In genomic region chr10:10307384-10307783, GRCm38 (mm10) we compare ENCODE assay signal across 13 mouse cellular contexts.
DNase-seq lines count a peak whose midpoint lies in the region; ATAC-seq lines count a peak whose summit lies in the region.
"Had no signal": no experiment of that assay in that cellular context is flagged by ENCODE, and none has a peak within 500 bp of the region (broad histone marks: within the 10 kb centered on the region; RNA-seq: fewer than 3 reads in every experiment).

No protein-coding gene starts in this region.

- no peaks in the 10 kb centered on the region for H3K27me3 ChIP-seq in embryonic facial prominence, embryonic 14.5 days (replicated peaks; ENCODE audit: control insufficient read depth, insufficient read depth, low read length)
- H3K27me3 ChIP-seq in embryonic facial prominence, embryonic 10.5 days (replicated peaks; ENCODE audit: low read depth, poor library complexity, severe bottlenecking): peaks cover 7% of the 10 kb centered on the region; the same call in 1 of the 2 replicates
- H3K27me3 ChIP-seq: lung, embryonic 15.5 days; neural tube, embryonic 12.5 days had no signal

- H3K4me1 ChIP-seq in embryonic facial prominence, embryonic 14.5 days (ENCODE audit: control insufficient read depth, insufficient read depth, low read length): no peaks in the 10 kb centered on the region
- H3K4me1 ChIP-seq in embryonic facial prominence, embryonic 10.5 days: no peaks in the 10 kb centered on the region
- H3K4me1 ChIP-seq: lung, embryonic 15.5 days; neural tube, embryonic 12.5 days had no signal

- no peaks in the 10 kb centered on the region for H3K36me3 ChIP-seq in embryonic facial prominence, embryonic 14.5 days (ENCODE audit: control insufficient read depth, insufficient read depth, low read length)
- no peaks in the 10 kb centered on the region for H3K36me3 ChIP-seq in embryonic facial prominence, embryonic 10.5 days (replicated peaks)
- H3K36me3 ChIP-seq: lung, embryonic 15.5 days; neural tube, embryonic 12.5 days had no signal

- H3K27ac ChIP-seq in embryonic facial prominence, embryonic 14.5 days (replicated peaks; ENCODE audit: low read depth, low read length): no peak overlapping the region
- no peak overlapping the region for H3K27ac ChIP-seq in embryonic facial prominence, embryonic 10.5 days (replicated peaks)
- H3K27ac ChIP-seq: lung, embryonic 15.5 days; neural tube, embryonic 12.5 days had no signal

- H3K9ac ChIP-seq in embryonic facial prominence, embryonic 14.5 days (ENCODE audit: low read depth, low read length): no peak overlapping the region
- H3K9ac ChIP-seq: lung, embryonic 15.5 days; neural tube, embryonic 12.5 days had no signal

- no peaks in the 10 kb centered on the region for H3K9me3 ChIP-seq in embryonic facial prominence, embryonic 14.5 days (ENCODE audit: control insufficient read depth, low read length)
- no peaks in the 10 kb centered on the region for H3K9me3 ChIP-seq in embryonic facial prominence, embryonic 10.5 days
- H3K9me3 ChIP-seq: lung, embryonic 15.5 days; neural tube, embryonic 12.5 days had no signal

- ATAC-seq in embryonic facial prominence, embryonic 14.5 days (ENCODE audit: low read depth): no peak
- peak; percentile 89 for ATAC-seq in activated CD4-positive, CD25-positive, alpha-beta regulatory T cell, adult 4 months
- ATAC-seq in erythroblast, adult 5-6 weeks (replicated peaks; ENCODE audit: low FRiP score, poor library complexity, severe bottlenecking): no peak

- DNase-seq in embryonic facial prominence, embryonic 14.5 days (ENCODE audit: low spot score): peak; percentile 36
- DNase-seq in embryonic facial prominence, embryonic 10.5 days (ENCODE audit: low spot score): no peak
- DNase-seq in 3T3-L1 (ENCODE audit: low read depth, low spot score): peak; percentile 24
- DNase-seq in lung, postnatal 10 days: peak; percentile 50
- DNase-seq in heart, adult 9 months (ENCODE audit: low spot score in 2 of 2): no peak
- DNase-seq in layer of hippocampus, postnatal 25 days (ENCODE audit: extremely low spot score in 1 of 2, low spot score in 1 of 2): no peak
- DNase-seq: cerebellum, adult 9-11 months; heart, postnatal 10 days had no signal

- H3K4me2 ChIP-seq in embryonic facial prominence, embryonic 14.5 days (ENCODE audit: low read depth, low read length): no peak overlapping the region
- H3K4me2 ChIP-seq: lung, embryonic 15.5 days; neural tube, embryonic 12.5 days had no signal

- no peak overlapping the region for H3K4me3 ChIP-seq in embryonic facial prominence, embryonic 14.5 days (ENCODE audit: low read depth, low read length)
- H3K4me3 ChIP-seq in embryonic facial prominence, embryonic 10.5 days: no peak overlapping the region
- H3K4me3 ChIP-seq: erythroblast, embryonic 14.5 days; lung, embryonic 15.5 days; neural tube, embryonic 12.5 days had no signal

- 85% methylated on average over 5 of the region's 5 CpGs for WGBS in embryonic facial prominence, embryonic 14.5 days
- 92% methylated on average over 5 of the region's 5 CpGs for WGBS in embryonic facial prominence, embryonic 10.5 days

Comparison
In these comparisons a context has a peak if more than half of its experiments do, and no peak if none do; other contexts are left out.
1. DNase-seq: peak in embryonic facial prominence, embryonic 14.5 days (single experiment), 3T3-L1 (single experiment) and lung, postnatal 10 days (single experiment); none in embryonic facial prominence, embryonic 10.5 days (single experiment), heart, adult 9 months (0 of 2) and layer of hippocampus, postnatal 25 days (0 of 2).